Mouse (Mus musculus): Measurements from ENCODE around the gene Exoc4.
A peak's percentile ranks its signal among the peaks of the same experiment; 100 is the strongest.

Gene Exoc4

GRCm38 (mm10) chr6:33866901-33867580 is 618.2 kb downstream of the Exoc4 start:
- DNase-seq (ENCODE audit: low spot score in 2 of 2) = no peak

DNA sequence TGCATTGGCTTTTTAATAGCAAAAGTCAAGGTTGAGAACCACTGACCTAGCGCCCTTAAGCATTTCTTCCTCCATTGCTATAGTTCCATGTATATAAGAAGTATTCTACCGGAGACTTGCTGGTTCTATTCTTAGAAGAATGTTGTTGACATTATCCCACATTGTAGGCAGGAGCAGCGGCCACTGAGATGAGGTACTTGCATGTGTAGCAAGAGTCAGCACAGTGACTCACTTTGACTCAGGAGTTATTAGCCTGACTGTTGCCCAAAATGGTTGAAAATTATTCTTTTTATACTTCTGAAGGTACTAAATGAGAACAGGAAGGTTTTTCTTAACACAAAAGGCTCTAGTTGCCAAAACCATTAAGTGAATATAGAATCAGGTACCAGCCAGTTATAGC is 620.4 kb downstream of the Exoc4 start:
- DNase-seq (ENCODE audit: low spot score in 2 of 2) = no peak

DNA sequence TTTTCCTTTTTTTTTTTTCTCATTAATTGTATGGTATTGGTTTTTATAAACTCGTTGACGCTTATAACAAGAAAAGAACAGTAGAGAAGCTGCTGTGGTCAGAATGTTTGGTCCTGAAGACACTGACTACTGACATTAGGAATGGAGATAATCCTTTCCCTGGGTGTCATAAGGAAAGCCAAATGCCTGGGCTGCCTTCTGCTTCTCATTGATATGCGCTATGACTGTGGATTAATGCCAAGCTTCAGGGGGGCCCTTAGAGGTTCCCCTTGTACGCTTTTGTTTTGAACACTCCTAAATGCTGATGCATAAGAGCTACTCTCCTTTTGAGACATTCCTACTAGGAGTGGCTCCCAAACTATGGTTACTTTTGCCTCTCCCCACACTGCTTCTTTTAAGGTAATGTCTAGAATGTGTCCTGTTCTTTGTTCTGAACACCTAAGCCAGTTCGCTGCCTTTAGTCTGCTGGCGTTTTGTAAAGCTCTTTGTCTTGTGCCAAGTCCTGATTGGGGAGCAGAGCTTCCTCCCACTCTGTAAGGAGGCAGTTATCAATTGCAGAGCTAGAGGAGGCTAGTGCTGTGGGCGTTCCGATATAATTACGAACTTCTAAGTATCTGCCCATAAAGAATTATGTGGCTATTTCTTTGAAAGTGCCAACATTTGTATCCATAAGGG is 621.7 kb downstream of the Exoc4 start:
- DNase-seq (ENCODE audit: low spot score in 2 of 2) = no peak

DNA sequence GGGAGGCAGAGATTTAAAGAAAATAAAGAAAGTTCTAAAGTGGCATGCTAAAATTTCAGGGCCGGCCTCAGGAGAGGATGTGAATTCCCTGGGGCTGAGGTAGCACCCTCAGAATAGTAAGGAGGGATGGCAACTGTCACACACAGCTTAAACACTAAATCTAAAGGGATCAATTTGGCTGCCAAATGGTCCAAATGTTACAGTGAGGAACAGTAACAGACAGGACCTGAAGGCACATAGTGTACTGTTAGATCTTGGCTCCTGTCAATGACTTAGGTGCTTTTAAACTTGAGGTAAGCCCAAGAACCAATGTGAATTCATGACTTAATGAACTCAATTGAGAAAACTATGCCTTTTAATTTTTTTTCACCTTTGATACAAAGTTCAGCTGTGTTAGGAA is 622.4 kb downstream of the Exoc4 start:
- no peak for DNase-seq (ENCODE audit: low spot score in 2 of 2)

- DNase-seq (ENCODE audit: low spot score in 2 of 2) = no peak
Measured at GRCm38 (mm10) chr6:33872192-33872591, 623.3 kb downstream of the Exoc4 start.

GRCm38 (mm10) chr6:33873000-33873399 is 624.1 kb downstream of the Exoc4 start:
- no peak for DNase-seq (ENCODE audit: low spot score in 2 of 2)

DNA sequence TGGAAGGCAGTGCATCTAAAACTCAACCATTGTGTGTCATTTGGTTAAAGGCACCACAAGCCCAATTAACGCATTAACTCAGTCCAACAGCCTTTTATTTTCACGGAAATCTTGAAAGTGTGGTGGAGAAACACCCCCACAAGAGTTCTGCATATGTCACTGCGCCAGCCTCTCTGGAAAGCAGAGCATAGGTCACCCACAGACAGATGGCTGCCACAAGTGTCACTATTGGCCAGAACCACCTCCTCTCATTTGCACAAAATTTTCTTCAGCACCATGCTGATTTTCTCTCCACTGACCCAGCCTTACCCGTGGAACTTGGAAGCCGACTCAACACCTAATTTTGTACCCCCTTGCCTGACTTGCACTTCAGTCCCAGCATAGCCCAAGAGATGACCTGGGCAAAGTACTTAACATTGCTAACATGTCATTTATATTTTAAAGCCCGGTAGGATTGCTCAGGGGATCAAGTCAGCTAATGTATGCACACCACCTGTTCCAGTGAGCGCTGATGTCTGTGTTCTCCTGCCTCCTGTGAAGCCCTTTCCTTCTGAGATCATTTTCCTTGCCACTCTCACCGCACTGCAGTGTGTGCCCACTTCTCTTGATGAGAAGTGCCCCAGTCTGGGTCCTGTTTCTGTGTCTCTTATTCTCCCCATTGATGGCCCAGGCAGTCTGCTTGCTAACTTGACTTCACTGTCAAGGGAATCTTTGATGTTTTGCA is 625.6 kb downstream of the Exoc4 start:
- DNase-seq (ENCODE audit: low spot score in 2 of 2) = no peak

- no peak for DNase-seq (ENCODE audit: low spot score in 2 of 2)
Measured at GRCm38 (mm10) chr6:33884141-33884683, 635.3 kb downstream of the Exoc4 start.

DNA sequence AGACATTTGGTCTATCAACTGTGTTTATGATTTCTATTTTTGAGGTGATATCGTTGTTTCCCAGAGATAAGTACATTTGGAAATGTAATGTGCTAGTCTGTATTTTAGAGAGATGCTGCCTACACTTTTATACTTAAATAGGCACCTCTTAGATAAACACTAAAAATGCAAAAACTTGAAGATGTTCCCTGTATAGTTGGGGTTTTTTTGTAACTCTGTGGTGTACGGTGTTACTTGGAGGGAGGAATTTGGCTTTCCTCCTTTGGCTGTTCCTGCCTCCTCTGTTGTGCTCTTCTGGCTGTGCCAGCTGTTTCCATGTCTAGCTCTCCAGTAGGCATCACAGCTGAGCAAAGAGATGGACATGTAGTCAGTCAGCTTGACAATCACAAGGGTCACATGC is 638.1 kb downstream of the Exoc4 start:
- no peak for DNase-seq (ENCODE audit: low spot score in 2 of 2)

GRCm38 (mm10) chr6:33890926-33891325 is 642.0 kb downstream of the Exoc4 start:
- no peak for DNase-seq (ENCODE audit: low spot score in 2 of 2)

DNA sequence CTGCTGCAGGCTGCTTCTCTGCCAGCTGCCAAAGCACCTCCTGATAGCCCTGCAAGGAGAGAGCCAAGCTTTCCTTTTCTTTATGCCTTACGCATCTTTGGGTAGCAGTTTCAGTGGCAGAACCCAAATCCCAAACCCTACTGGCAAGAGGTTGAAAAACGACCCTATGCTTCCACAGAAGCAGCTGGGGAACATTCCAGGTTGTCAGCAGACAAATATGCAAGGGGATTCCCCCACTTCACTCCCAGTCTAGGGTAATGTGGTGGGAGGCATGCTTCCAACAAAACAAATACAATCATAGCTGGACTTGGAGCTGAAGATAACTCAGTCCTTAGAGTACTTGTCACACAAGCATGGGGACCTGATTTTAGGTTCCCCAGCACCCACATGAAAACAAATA is 643.3 kb downstream of the Exoc4 start:
- no peak for DNase-seq (ENCODE audit: low spot score in 2 of 2)

DNA sequence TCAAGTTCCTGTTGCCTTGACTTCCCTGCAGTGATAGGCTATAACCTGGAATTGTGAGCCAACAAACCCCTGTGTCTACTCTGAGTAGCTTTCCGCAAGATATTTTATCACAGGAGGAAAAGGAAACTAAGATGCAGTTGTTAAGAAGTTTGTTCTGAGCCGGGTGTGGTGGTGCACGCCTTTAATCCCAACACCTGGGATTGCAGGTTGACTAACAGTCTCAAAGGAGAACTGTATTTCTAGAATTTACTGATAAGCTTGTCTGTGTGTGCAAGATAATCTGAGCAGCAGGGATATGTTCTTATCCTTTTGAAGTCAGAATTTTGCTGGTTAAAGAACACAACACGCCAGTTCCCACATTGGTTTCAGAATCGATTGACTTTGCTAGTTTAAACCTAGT is 651.1 kb downstream of the Exoc4 start:
- DNase-seq (ENCODE audit: low spot score in 2 of 2) = no peak

- DNase-seq (ENCODE audit: low spot score in 2 of 2) = no peak
Measured at GRCm38 (mm10) chr6:33900615-33901014, 651.7 kb downstream of the Exoc4 start.

- no peak for DNase-seq (ENCODE audit: low spot score in 2 of 2)
Measured at GRCm38 (mm10) chr6:33905099-33905498, 656.2 kb downstream of the Exoc4 start.

DNA sequence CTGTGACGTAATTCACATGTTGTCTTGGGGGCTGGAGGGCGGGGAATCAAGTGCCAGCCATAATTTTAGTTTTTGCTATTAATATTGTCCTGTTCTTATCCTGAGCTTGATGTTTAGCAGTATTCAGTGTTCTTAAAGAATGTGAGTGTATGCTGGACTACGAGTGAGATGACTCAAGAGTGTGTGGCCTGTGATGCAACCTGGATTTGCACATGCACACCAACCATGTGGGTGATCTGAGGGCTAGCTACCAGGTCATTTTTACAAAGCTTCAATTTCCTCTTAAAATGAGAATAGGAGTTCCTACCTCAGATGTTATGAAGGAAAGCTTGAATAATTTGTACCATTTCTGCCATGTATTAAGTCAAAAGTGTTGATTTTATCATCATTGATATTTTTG is 661.8 kb downstream of the Exoc4 start:
- DNase-seq (ENCODE audit: low spot score in 2 of 2) = no peak

DNA sequence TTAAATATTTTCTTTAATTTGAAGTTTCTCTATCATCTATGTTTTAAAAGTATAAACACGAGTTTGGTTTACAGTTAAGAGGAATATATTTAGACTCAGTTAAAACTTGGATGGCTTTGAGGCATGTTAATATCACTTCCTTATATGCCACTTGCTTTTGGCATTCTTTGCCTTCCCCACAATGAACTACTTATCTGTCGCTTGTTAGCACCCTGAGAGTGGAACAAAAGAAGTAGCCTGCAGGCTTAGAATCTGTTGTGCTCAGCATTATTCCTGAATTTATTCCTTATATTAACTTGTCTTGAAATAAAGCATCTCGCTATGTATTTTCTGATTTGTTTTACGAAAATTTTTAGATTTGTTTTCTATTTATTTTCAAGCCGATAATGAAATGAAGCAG is 664.2 kb downstream of the Exoc4 start:
- DNase-seq (ENCODE audit: low spot score in 2 of 2) = no peak

- DNase-seq (ENCODE audit: low spot score in 2 of 2) = no peak
Measured at GRCm38 (mm10) chr6:33913486-33913885, 664.6 kb downstream of the Exoc4 start.

DNA sequence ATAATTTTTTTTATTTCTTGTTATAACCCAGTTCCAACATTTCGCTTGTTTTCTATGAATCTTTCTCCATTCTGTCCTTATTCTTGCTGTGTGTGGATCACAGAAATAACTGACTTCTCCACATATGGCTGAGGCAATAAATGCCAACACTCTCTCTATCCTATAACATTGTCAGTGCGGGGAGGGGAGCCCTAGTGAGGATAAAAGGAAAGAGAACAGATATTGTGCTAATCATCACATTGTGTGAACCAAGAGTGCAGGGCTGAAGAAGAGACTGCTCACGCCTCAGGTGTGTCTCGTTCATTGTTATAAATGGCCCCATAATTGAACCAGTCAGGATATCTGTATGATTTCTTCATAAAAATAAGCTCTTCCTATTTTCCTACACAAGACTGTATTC is 665.1 kb downstream of the Exoc4 start:
- DNase-seq (ENCODE audit: low spot score in 2 of 2) = no peak

DNA sequence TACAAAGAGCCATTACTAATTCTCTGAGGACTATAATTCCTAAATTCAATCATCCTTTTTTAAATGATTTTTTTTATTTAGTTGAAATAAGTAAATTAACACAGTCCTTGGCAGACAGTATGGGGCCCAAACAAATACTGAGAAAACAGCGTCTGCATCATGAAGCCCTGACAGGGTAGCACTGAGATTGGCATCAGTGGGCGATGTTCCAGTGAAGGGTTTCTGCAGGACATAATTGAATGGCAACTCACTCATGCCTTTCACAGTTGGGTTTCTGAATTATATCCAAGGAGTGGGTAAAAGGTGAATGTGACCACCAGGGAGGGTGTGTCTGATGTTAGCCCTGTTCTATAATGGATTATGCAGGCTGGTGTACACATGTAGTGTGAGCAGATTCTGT is 674.7 kb downstream of the Exoc4 start:
- DNase-seq (ENCODE audit: low spot score in 2 of 2) = no peak

DNA sequence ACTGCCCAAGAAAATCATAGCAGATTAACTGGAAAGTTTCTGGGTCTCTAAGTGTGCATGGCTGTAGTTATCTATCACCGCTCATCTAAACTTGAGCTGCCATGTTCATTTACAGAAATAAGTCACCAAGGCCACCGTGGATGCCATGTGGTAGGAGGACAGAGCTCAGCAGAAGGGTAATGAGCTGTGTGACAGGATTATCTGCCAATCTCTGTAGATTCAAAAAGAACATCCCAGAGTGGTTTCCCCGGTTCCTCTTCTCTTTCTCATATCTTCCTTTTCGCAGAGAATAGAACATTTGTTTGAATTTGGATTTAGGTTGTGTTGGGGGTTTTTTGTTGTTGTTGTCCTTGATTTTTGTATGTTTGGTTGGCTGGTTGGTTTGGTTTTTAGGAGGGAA is 676.0 kb downstream of the Exoc4 start:
- no peak for DNase-seq (ENCODE audit: low spot score in 2 of 2)

- peak; percentile 72 to 86 for DNase-seq (ENCODE audit: low spot score in 2 of 2)
Measured at GRCm38 (mm10) chr6:33929342-33930086, 680.6 kb downstream of the Exoc4 start.

Measured in thymus, postnatal 10 days (tissue).